Mouse (Mus musculus): ENCODE results near the gene Krt16.

DNA sequence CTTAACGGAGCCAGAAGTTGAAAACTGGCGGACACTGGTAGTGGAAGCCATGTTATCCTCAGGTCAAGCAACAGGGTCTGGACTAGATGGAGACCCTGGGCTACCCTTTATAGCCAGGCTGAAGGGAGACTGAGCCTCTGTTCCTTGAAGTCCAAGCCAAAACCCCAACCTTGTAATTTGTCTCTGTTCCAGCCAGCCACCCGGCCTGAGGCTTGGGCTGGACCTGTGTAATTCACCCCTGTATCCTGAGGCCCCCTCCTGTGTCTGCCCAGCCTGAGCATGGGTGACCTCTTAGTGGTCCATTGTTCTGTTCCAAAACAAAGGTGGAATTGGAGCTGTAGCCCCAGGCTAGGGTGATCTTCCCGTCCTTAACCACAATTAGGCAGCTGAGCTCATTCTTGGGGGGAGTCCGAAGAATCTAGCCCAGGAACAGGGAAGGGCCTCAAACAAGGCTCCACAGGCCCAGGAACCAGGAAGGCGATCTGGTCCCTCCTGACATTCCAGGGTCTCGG is 21.2 kb upstream of the Krt16 start, which contains the start of gene Krt42:
- no peak for TF ChIP-seq CTCF (IDR thresholded peaks at IDR 0.05; ENCODE audit: control insufficient read depth, insufficient read depth, low read length)
- no peak for TF ChIP-seq POLR2A (IDR thresholded peaks at IDR 0.05; ENCODE audit: borderline replicate concordance, control insufficient read depth, low read depth, low read length)
